Mouse (Mus musculus) brown adipose tissue, adult 24 weeks (tissue): Measurements from ENCODE around the gene Elmod1. TPM values are rescaled to one million over a fixed set of nuclear protein-coding genes. Genes with fewer than 3 reads are reported as not detected.
"Not testable (repeated sequence)": the region's sequence is repeated elsewhere in the genome, so short reads cannot be mapped to it uniquely, and the experiment has no call there.

Experiments used
- H3K27ac ChIP-seq: fragments of 200-500 bp; replicated peaks from 2 replicates; pipeline ENCODE4 v1.5.1; 2012; ENCODE audit warnings: low read depth, mild to moderate bottlenecking, low read length
- H3K4me1 ChIP-seq: fragments of 200-500 bp; 2 replicates; pipeline ENCODE4 v1.6.1; 2012; ENCODE audit warnings: low read length, mixed read lengths; ENCODE audit not compliant: control insufficient read depth, insufficient read depth, insufficient read length
- H3K4me3 ChIP-seq: fragments of 200-500 bp; 2 replicates; pipeline ENCODE4 v1.5.1; 2012; ENCODE audit warnings: low read depth, mild to moderate bottlenecking, low read length, moderate library complexity; ENCODE audit not compliant: insufficient read depth
- polyA plus RNA-seq: library from polyadenylated mRNA; stranded (reverse); fragments of >200 nt; gene quantifications from 2 replicates; pipeline ENCODE4 v1.2.4, GENCODE M21; 2012; ENCODE audit not compliant: missing spikeins, insufficient read depth, insufficient read length

The Elmod1 gene
- 0.48 and 1.0 TPM in 2 replicates for polyA plus RNA-seq

DNA sequence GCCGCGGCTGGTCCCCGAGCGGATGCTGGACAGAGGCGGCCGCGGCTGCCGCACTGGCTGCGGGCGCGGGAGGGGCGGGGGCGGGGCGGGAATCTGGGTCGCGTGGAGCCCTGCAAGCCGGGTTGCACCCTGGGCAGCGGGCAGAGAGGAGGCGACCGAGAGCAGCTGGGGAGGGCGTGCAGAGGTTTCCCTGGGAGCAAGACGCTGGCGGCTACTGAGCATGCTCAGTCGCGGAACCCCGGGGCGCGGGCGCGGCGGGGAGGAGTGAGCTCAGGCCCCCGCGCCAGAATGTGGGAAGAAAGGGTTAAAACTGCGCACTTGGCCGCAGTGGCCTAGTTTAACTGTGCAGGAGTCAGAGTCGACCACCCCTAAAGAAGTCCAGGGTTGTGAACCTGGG is at the start of gene Elmod1:
Elmod1 (minus strand) TSS at position 180 of the 397 bp plus-strand sequence.
- peak within 1 kb of the TSS; percentile 50 for H3K4me3 ChIP-seq
- H3K4me1 ChIP-seq: no peaks in the 10 kb centered on the region
- H3K27ac ChIP-seq: no peak within 1 kb of the TSS

DNA sequence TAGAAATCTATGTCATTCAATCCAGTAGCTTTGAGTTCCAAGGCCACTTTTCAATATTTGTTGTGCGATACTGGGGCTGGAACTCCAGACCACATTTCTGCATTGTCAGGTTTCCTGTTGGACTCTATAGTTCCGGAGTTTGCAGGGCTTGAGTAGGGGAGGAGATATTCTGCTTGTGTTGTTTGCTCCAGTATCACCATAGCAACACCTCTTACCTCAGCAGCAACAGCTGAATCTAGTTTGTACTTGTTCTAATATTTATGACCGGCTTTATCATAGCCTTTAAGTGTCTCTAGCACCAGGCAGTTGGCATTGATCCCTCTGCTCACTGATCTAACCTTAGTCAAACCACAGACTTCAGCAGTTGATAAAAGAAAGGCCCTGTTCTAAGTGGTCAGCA is 47.7 kb upstream of the Elmod1 start:
- Histone ChIP-seq H3K27ac (no peak overlapping the region), H3K4me1 (no peaks in the 10 kb centered on the region), H3K4me3 (no peak overlapping the region)

DNA sequence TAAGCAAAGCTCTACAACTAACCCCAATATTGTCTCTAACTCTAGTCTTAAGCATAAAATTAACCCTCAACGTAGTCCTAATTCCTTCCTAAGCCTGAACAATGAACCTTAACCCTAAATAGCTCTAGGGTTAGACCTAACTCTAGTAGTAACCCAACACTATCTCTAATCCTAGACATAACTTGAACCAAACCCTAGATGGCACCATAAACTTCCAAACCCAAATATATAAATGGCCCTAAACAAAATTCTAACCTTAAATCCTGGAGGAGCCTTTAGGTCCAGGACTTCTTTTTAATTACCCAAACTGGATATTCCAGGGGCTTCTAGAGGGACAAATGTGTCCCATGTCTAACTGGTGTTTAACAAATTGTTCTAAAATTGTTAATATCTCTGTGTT is 19.4 kb upstream of the Elmod1 start:
- Histone ChIP-seq H3K4me3 (no peak overlapping the region), H3K4me1 (no peaks in the 10 kb centered on the region), H3K27ac (no peak overlapping the region)

DNA sequence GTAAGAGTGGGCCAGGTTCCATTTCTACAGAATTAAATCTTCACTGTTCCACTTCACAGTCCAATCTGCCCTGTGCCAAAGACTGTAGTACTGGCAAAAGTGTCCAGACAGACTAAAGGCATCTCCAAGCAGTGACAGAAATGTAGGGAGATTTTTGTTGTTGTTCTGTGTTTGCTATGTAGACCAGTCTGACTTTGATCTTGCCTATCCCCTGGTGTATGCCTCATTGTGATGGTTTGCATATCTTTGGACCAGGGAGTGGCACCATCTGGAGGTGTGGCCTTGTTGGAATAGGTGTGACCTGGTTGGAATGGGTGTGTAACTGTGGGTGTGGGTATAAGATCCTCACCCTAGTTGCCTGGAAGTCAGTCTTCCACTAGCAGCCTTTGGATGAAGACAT is 17.5 kb upstream of the Elmod1 start:
- H3K27ac ChIP-seq, H3K4me3 ChIP-seq, H3K4me1 ChIP-seq: not testable (repeated sequence)

DNA sequence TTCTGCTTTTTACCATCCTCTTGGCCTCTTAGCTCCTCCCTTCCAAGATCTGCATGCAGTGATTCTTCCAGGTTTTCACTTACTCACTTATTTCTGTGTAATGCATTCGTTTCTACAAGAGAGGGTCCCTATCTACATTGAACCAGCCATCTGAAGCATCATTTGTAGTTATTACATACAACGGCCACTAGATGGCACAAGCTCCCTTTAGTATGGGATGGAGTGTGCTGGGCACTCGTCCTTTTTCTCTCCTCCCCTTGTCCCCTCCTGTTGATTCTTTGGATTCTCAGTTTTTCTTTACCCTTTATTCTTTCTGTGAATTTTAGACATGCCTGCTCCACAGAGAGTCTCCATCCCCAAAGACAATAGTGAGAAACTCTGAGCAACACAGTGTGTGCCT is 15.8 kb upstream of the Elmod1 start:
- Histone ChIP-seq H3K27ac (no peak overlapping the region), H3K4me1 (no peaks in the 10 kb centered on the region), H3K4me3 (no peak overlapping the region)

DNA sequence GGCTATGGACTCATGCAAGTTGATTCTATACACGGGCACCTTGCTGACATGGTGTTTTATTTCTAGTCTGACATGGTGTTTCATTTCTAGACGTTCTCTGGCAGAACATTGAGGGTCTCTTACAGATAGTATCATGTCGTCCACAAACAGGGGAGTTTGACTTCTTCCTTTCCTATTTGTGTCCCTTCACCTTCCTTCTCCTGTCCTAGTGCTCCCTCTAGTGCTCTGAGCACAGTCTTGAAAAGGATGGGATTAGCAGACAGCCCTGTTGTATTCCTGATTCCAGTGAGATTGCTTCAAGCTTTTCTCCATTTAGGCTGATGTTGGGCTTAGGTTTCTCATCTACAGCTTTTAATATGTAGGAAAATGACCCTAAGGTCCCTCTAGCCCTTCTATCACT is 11.9 kb upstream of the Elmod1 start:
- Histone ChIP-seq H3K4me3 (no peak overlapping the region), H3K4me1 (no peaks in the 10 kb centered on the region), H3K27ac (no peak overlapping the region)

DNA sequence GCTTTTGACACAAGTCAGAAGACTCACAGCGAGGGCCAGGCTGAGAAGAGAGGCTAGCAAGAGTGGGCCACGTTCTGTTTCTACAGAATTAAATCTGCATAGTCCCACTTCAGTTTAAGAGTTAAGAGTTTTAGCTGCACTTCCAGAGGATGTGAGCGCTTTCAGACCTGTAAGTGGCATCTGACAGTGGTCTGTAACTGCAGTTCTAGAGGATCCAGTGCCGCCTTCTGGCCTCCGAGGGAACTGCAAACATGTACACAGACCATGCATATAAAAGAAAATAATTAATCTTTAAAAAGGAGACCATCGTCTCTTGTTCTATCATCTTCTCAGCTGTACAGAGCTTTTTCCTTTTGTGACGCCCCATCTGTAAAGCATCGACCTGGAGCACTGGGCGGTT is 9.8 kb upstream of the Elmod1 start:
- Histone ChIP-seq H3K4me1 (no peaks in the 10 kb centered on the region), H3K4me3 (no peak overlapping the region)

DNA sequence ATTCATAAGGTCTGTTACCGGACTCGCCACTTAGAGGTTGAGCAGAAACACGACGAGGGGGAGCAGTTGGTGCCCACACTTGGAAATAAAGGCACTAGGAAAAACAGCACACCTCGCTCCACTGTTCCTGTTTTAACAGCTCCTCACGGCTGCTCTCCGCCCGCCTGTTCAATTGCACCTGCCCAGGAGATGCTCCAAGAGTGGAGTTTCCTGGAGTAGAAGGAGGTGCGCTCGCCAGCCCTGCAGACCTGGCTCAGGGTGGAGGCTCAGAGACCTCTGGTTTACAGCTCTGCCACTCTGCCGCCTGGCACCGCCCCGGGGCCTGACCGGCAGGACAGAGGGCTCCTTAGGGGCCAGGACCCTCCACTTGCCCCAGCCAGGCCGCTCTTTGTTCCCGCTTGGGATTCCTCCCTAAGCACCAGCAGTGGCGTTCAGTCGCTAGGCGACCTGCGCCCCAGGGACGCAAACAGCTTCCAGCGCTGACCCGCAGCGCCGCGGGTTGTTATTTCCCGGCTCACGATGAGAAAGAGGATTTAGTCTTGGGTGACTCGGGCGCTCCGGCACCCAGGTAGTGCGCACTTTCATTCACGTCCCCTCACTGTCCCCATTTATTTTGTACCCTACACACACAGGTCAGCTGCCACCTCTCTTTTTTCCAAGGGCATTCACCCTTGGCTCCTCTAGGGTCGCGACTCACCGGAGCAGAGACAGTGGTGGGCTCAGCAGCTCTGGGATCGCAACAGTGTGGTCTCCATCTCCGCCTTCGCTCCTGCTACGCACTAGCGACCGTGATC is 576 bp downstream of the Elmod1 start:
- peak overlapping the region; percentile 50 for H3K4me3 ChIP-seq
- no peak overlapping the region for H3K27ac ChIP-seq
- no peaks in the 10 kb centered on the region for H3K4me1 ChIP-seq

More for the DNA sequence above, 9.8 kb upstream of the Elmod1 start:
- no peak overlapping the region for H3K27ac ChIP-seq

DNA sequence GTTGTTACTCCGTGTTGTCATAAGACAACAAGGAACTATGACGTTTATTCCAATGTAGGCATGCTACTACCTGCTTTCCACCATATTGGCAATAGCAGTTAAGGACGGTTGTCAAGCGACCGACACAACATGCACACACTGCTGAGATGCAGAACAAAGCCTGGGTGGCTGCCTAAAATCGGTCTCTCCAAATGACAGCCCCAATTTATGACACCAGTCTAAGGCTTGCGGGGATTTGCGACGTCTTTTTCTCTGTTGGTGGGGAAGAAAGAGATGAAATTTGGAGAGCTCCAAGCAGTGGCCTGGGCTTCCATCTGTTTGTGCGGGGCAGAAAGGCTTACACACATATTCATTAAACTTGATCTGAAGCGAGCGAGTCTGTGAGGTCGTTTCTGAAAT is 1.2 kb downstream of the Elmod1 start:
- Histone ChIP-seq H3K4me1 (no peaks in the 10 kb centered on the region), H3K27ac (no peak overlapping the region), H3K4me3 (no peak overlapping the region)

DNA sequence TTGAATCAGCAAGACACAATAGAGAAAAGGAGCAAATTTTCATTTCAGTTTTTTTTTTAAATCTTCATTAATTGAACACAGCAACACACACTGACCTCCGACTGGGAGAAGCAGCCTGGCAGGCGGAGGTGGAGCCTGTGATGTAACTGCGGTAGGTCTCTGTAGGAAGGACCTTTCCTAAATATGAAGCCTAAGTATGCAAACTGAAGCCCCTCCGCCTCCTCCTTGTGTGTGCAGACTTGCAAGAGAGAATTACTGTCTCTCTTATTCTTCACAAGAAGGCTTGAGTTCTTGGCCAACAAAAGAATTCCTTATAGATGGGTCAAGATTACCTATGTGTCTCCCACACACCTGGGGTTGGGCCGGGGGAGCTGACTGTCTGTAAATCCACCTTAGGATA is 1.9 kb downstream of the Elmod1 start:
- Histone ChIP-seq H3K4me3 (no peak overlapping the region), H3K4me1 (no peaks in the 10 kb centered on the region), H3K27ac (no peak overlapping the region)

DNA sequence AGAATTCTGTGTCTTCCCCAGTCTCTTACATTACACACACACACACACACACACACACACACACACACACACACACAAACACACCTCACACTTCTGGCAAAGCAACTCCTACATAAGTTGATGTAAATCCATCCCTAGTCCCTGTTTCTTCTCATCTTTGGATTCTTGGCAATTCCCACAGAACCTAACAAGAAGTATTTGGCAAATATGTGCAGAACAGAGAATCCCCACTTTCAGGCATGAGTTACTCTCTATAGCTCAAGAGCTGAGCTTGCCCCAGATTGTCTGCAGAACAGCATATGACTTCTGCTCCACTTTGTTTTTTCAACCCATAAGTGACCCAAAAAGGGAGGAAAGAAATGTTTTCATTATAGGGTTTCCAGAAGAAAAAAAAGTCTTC is 2.7 kb downstream of the Elmod1 start:
- Histone ChIP-seq H3K27ac (no peak overlapping the region), H3K4me3 (no peak overlapping the region), H3K4me1 (no peaks in the 10 kb centered on the region)

DNA sequence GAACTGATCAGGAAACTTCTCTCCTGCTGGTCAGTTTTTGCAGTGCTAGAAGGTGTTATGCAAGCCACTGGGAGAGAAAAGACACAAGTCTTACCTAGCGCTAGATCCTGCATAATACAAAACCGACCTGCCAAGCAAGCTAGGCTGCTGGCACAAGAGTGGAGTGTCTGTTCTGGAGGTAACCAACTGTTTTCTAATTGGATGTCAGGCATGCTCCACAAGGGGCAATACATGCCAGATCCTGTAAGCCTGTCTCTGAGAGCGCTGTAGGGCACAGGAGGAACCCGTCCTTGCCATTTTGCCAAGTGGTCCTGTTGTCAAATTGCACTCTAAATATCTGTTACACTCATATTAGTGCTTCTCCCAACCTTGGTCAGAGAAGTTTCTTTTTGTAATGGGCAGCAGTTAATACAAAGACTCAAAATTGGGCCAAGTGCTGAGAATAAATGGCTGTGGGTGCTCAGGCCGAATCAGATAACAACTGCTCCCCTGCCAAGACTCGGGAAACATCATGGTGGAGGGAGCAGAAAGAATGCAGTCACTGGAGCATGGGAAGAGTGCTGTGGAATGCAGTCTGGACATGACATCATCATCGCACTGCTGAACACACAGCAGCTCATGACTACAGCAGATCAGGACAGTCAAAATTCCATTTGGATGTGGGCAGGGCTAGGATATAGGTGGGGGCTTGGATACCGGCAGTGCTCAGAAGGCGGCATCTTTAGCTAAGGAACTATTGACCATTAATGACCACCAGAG is 7.3 kb downstream of the Elmod1 start:
- no peak overlapping the region for H3K4me3 ChIP-seq
- H3K4me1 ChIP-seq: no peaks in the 10 kb centered on the region

DNA sequence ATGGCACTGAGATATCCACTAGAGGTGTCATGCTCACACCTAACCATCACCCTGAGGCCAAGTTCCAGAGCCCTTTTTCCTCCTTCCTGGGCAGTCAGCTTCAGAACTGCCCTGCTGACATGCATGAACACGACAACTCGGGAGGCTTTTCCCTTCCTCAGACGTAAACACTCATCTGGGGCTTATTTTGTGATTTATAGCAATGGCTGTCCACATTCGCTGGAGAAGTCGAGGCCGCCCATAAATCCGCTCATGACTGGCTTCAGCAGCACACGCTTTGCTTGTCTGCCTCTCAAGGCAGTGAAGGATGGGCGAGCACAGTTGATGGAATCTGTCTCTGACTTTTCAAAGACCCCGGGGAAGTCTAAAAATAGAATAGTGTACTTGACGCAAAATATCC is 18.1 kb downstream of the Elmod1 start:
- Histone ChIP-seq H3K4me1 (no peaks in the 10 kb centered on the region), H3K4me3 (no peak overlapping the region), H3K27ac (no peak overlapping the region)

More for the DNA sequence above, 7.3 kb downstream of the Elmod1 start:
- no peak overlapping the region for H3K27ac ChIP-seq

DNA sequence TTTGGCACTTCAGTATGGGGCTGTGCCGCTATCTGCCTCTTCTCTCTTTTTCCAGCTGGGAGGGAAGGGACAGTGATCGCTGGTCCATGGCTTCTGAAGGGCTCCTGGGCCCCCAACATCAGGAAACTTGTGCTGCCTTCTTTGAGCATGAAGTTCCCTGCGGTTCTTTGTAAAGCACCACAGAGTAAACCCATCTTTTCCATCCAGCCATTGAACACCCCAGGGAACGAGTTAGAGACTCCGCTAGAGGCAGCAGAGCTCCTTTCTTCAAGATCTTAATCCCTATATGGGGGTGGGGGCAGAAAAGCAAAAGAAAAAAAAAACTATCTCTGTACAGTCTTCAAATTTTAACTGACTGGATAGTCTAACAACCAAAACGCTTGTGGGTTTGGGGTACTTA is 20.2 kb downstream of the Elmod1 start:
- Histone ChIP-seq H3K4me3 (no peak overlapping the region), H3K27ac (no peak overlapping the region), H3K4me1 (no peaks in the 10 kb centered on the region)

DNA sequence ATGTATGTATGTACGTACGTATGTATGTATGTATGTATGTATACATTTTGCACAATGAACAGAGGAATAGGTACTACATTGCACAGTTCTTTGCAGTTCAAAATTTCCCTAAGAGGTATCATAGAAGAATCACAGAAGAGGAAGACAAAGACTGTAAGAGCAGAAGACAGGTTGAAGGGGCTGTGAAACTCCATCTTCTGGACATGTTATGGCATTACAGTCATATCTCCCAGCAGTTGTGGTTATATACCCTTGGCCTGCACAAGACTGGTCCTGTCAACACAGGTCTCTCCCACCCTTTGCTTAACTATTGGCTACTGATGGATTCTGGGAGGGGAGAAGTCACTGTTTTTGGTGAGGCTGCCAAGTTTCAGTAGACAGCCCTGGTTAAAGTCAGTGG is 27.6 kb downstream of the Elmod1 start:
- Histone ChIP-seq H3K4me3 (no peak overlapping the region), H3K27ac (no peak overlapping the region), H3K4me1 (no peaks in the 10 kb centered on the region)

DNA sequence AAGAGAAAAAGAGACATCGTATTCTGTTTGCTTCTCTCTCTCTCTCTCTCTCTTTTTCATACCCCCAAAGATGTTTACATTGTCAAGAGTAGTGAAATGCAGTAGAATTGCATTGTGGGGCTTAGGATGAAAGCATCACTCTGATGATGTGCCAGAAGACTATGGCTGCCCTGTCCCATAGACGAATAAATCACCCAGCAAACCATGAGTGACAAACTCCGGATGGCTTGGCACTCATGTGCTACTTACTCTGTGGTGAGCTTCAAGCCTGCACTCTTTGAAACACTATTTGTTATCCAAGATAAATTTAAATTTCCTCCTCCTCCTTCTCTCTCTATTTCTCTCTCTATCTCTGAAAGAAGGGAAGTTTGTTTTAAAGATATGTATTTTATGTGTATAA is 36.5 kb downstream of the Elmod1 start:
- no peak overlapping the region for H3K4me3 ChIP-seq
- H3K27ac ChIP-seq: no peak overlapping the region
- H3K4me1 ChIP-seq: no peaks in the 10 kb centered on the region
